Mouse (Mus musculus) limb, embryonic 14.5 days (tissue): Measurements from ENCODE around the gene Tmem209. TPM values are rescaled to one million over a fixed set of nuclear protein-coding genes. Genes with fewer than 3 reads are reported as not detected.

Experiments
- ATAC-seq: fragments of 200-750 bp; cut with Nextera tagmentation; 2 replicates; pipeline ENCODE4 v1.8.0; 2017; ENCODE audit warnings: low read depth, moderate number of reproducible peaks, moderate TSS enrichment; ENCODE audit not compliant: low FRiP score
- DNase-seq: peaks from one replicate; pipeline ENCODE4 v3.0.0-alpha.2; 2015; ENCODE audit warnings: low spot score
- H3K27ac ChIP-seq: fragments of 300-500 bp; sonication (generic); replicated peaks from 2 replicates; pipeline ENCODE4 v1.5.1; 2014; ENCODE audit warnings: low read depth, mild to moderate bottlenecking, low read length, moderate library complexity, mixed read lengths
- H3K27me3 ChIP-seq: fragments of 300-500 bp; sonication (generic); 2 replicates; pipeline ENCODE4 v1.6.1; 2014; ENCODE audit warnings: low read length, mixed read lengths; ENCODE audit not compliant: control insufficient read depth, insufficient read depth
- H3K36me3 ChIP-seq: fragments of 300-500 bp; sonication (generic); 2 replicates; pipeline ENCODE4 v1.6.1; 2014; ENCODE audit warnings: mild to moderate bottlenecking, low read length, moderate library complexity, mixed read lengths; ENCODE audit not compliant: control insufficient read depth, insufficient read depth
- H3K4me1 ChIP-seq: fragments of 300-500 bp; sonication (generic); 2 replicates; pipeline ENCODE4 v1.6.1; 2014; ENCODE audit warnings: antibody characterized with exemption, low read length, mixed read lengths; ENCODE audit not compliant: control insufficient read depth, insufficient read depth
- H3K4me2 ChIP-seq: fragments of 300-500 bp; sonication (generic); replicated peaks from 2 replicates; pipeline ENCODE4 v1.6.1; 2014; ENCODE audit warnings: low read depth, mild to moderate bottlenecking, low read length, moderate library complexity; ENCODE audit not compliant: severe bottlenecking
- H3K4me3 ChIP-seq: fragments of 300-500 bp; sonication (generic); replicated peaks from 2 replicates; pipeline ENCODE4 v1.5.1; 2014; ENCODE audit warnings: low read length
- H3K9ac ChIP-seq: fragments of 300-500 bp; sonication (generic); 2 replicates; pipeline ENCODE4 v1.6.1; 2014; ENCODE audit warnings: mild to moderate bottlenecking, low read depth, low read length, moderate library complexity; ENCODE audit not compliant: severe bottlenecking
- H3K9me3 ChIP-seq: fragments of 300-500 bp; sonication (generic); 2 replicates; pipeline ENCODE4 v1.6.1; 2016; ENCODE audit warnings: low read length; ENCODE audit not compliant: control insufficient read depth
- POLR2A ChIP-seq: fragments of 200-500 bp; IDR thresholded peaks from 2 replicates; pipeline ENCODE4 v1.8.0; 2012; ENCODE audit warnings: inconsistent platforms, mild to moderate bottlenecking, moderate library complexity, borderline replicate concordance; ENCODE audit not compliant: insufficient read depth, insufficient read length; ENCODE audit errors: extremely low read depth
- WGBS: fragments of 180-500 bp; shearing (Covaris S2); extraction: QIAGEN DNeasy Blood & Tissue Kit; methylation state at CpG from one replicate; pipeline ENCODE4 v1.1.7; 2014; 5-methylcytosine and 5-hydroxymethylcytosine counted together
- polyA plus RNA-seq, 2 experiments: library from polyadenylated mRNA; depleted of rRNA in 1 of 2; stranded (reverse) in 1 of 2; unstranded in 1 of 2; fragments of >200 nt; fragmentation: Nextera tagmentation in 1 of 2; extraction: Ambion mirVana in 1 of 2; gene quantifications; 2 replicates each; pipeline versions ENCODE4 v1.2.1 to v1.2.3; 2012 to 2014

Tmem209 gene
- polyA plus RNA-seq (2012; rRNA removed) (47.5 and 63.2 TPM in 2 replicates), polyA plus RNA-seq (2014; fragmentation: Nextera tagmentation; extraction: Ambion mirVana) (28.3 and 34.7 TPM in 2 replicates)

DNA sequence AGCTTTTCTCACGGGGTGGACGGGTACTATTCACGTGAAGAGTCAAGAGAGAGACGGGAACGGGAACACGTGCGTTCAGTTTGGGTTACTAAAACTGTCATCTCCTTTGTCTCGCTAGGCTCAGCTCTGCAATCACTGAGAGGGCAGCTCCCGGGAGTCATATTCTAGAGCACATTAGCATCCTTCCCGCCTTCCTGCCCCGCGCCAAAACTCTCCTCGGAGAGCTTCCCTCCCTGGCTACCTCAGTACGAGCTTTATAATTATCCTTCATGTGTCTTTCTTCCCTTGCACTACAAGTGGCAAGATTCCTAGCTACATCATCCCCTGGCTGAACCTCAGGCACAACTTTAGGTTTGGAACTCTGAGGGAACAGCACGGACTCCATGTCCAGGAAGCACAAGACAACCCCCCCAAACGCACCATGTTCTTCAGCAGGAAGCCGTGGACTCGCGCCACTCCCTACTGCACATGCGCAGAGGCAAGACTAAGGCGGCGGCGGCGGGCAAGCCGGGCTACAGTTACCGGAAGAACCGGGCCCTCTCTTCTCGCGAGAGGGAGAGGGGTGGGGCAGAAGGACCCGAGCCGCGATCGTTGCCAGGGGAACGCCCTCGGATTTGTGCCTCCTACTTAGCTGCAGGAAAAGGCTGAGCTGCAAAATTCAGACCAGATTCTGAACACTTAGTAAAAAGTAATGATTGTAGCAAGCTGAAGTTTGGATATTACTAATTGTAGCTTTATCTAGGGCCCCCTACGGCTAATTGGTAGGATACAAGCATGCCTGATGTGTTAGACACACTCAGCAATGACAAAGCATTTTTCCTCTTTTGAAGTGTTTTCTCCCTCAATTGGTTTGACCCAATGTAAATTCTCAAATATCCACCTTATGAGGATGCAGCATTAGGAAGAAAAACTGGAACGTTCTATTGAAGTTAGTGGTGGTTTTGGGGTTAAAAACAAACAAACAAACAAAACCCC, at the start of gene Tmem209, which contains the start of gene Ssmem1:
TSS of gene Tmem209 (minus strand) at position 519 of the 975 bp plus-strand sequence.
TSS of gene Ssmem1 (plus strand) at position 585 of the 975 bp plus-strand sequence.
- WGBS = under 1% methylated on average over 37 of the region's 37 CpGs
- peak within 1 kb of the TSS; percentile 64 for H3K4me3 ChIP-seq
- TF ChIP-seq POLR2A = peak; percentile 97; the same call in 1 of the 2 replicates
- peak; percentile 98 for ATAC-seq
- peaks cover 16% of the 10 kb centered on the region for H3K4me1 ChIP-seq
- H3K4me2 ChIP-seq = peak within 1 kb of the TSS; percentile 61
- H3K27me3 ChIP-seq = no peaks in the 10 kb centered on the region
- no peaks in the 10 kb centered on the region for H3K9me3 ChIP-seq
- peak within 1 kb of the TSS; percentile 83 for H3K9ac ChIP-seq
- DNase-seq = peak; percentile 99
- H3K27ac ChIP-seq = peak within 1 kb of the TSS; percentile 98
- H3K36me3 ChIP-seq = peaks cover 16% of the 10 kb centered on the region

DNA sequence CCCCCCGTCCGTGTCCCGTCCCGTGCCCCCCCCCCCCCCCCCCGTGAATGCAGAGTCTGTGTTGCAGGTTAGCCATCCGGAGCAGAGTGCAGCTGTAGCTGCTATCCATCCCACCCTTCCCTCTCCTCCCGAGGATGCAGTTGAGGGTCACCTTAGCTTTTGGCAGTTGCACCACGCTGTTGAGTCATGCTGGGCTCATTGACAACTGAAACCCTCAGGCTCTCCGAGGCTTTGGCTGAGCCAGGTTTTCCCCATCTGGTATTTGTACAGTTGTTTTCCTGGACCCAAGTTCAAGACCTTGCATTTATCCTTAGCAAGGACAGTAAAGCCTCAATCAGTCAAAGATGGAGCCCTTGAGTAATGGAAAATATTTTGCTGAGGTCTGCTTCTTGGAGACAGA, 46.5 kb upstream of the Tmem209 start:
- DNase-seq = peak; percentile 81
- H3K9ac ChIP-seq = no peak overlapping the region
- H3K27ac ChIP-seq = no peak overlapping the region
- H3K9me3 ChIP-seq = no peaks in the 10 kb centered on the region
- no peak overlapping the region for H3K4me3 ChIP-seq
- no peak overlapping the region for H3K4me2 ChIP-seq
- TF ChIP-seq POLR2A = no peak
- H3K36me3 ChIP-seq = no peaks in the 10 kb centered on the region
- ATAC-seq = peak; percentile 28; the same call in 1 of the 2 replicates
- no peaks in the 10 kb centered on the region for H3K27me3 ChIP-seq
- 16% methylated on average over 4 of the region's 9 CpGs for WGBS
- peaks cover 27% of the 10 kb centered on the region for H3K4me1 ChIP-seq

DNA sequence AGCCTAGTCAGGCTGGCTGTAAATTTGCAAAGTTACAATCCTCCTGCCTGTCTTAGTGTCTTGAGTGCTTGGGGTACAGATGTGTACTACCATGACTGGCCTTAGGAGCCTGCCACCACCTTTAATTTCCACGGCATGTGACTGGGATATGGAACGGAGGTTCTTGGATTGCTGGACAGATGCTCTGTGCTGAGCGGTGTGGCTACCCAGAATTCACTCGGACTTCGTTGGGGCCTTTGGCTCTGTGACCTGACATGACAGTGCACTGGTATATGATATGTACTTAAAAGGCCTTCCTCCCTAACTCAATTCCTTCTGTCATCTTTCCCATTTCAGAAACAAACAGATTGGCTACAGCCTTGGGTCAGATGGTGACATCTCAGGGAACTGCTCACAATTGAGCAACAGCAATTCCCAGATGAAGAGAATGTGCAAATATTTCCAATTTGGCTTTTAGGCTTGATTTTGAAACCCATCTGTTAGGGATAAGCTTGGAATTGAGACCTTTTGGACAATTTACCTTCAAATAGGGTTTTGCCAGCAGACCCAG, 45.1 kb upstream of the Tmem209 start:
- H3K36me3 ChIP-seq = no peaks in the 10 kb centered on the region
- ATAC-seq (no peak), DNase-seq (no peak)
- H3K9me3 ChIP-seq = no peaks in the 10 kb centered on the region
- no peak overlapping the region for H3K4me2 ChIP-seq
- H3K27ac ChIP-seq = 0 out of 2 replicates have a peak overlapping the region, but pooled peaks have one; percentile 19
- no peaks in the 10 kb centered on the region for H3K27me3 ChIP-seq
- H3K4me3 ChIP-seq = no peak overlapping the region
- TF ChIP-seq POLR2A = no peak
- H3K4me1 ChIP-seq = peaks cover 27% of the 10 kb centered on the region
- H3K9ac ChIP-seq = no peak overlapping the region
- 64% methylated on average over 5 of the region's 5 CpGs for WGBS

DNA sequence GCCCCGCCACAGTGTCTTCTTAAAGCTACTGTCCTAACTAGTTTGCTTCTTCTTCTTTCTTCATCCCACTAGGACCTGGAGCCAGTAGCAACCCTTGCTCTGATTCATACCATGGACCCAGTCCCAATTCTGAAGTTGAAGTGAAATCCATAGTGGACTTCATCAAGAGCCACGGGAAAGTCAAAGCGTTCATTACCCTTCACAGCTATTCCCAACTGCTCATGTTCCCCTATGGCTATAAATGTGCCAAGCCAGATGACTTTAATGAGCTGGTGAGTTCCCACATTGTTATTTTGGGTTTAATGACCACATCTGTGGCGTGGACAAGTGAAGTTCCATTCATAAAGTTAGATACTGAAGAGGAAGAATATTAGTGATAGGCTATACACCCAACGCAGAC, 44.5 kb upstream of the Tmem209 start:
- no peak for TF ChIP-seq POLR2A
- ATAC-seq = no peak
- H3K27ac ChIP-seq = no peak overlapping the region

GRCm38 (mm10) chr6:30553381-30554010, 43.9 kb upstream of the Tmem209 start:
- Histone ChIP-seq H3K36me3 (no peaks in the 10 kb centered on the region), H3K4me3 (no peak overlapping the region), H3K9me3 (no peaks in the 10 kb centered on the region), H3K27ac (peak overlapping the region; percentile 81; the same call in 1 of the 2 replicates), H3K4me1 (peaks cover 37% of the 10 kb centered on the region), H3K9ac (no peak overlapping the region), H3K27me3 (no peaks in the 10 kb centered on the region), H3K4me2 (no peak overlapping the region)
- 64% methylated on average over 7 of the region's 7 CpGs for WGBS
- TF ChIP-seq POLR2A = no peak
- DNase-seq (no peak), ATAC-seq (no peak)

More for the DNA sequence above, 44.5 kb upstream of the Tmem209 start:
- WGBS = 45% methylated on average over 5 of the region's 5 CpGs
- Histone ChIP-seq H3K36me3 (no peaks in the 10 kb centered on the region), H3K4me2 (no peak overlapping the region), H3K27me3 (no peaks in the 10 kb centered on the region), H3K9me3 (no peaks in the 10 kb centered on the region), H3K4me3 (no peak overlapping the region), H3K4me1 (peaks cover 32% of the 10 kb centered on the region), H3K9ac (no peak overlapping the region)
- DNase-seq = no peak
